Mouse (Mus musculus): Measurements from ENCODE around the gene Asb18. TPM values are rescaled to one million over a fixed set of nuclear protein-coding genes. Genes with fewer than 3 reads are reported as not detected.

The Asb18 gene
- polyA plus RNA-seq, 1 experiment from 2014 or later: 0.20 TPM

- Histone ChIP-seq H3K27me3 (ENCODE audit: control insufficient read depth, insufficient read depth, low read length) (peaks cover 5% of the 10 kb centered on the region; the same call in 1 of the 2 replicates), H3K9me3 (ENCODE audit: control insufficient read depth, low read length) (no peaks in the 10 kb centered on the region), H3K4me3 (ENCODE audit: low read depth, low read length) (no peak overlapping the region), H3K27ac (ENCODE audit: low read depth, low read length) (no peak overlapping the region), H3K4me2 (ENCODE audit: low read depth) (no peak overlapping the region), H3K9ac (ENCODE audit: low read length) (no peak overlapping the region), H3K4me1 (ENCODE audit: control insufficient read depth, insufficient read depth, low read length) (0 out of 2 replicates have a peak, but pooled peaks cover 3% of the 10 kb centered on the region), H3K36me3 (ENCODE audit: control insufficient read depth, insufficient read depth, low read length) (no peaks in the 10 kb centered on the region)
- DNase-seq (ENCODE audit: low spot score) (no peak), ATAC-seq (ENCODE audit: insufficient read depth, low FRiP score, low TSS enrichment) (no peak)
- 61% methylated on average over 2 of the region's 2 CpGs for WGBS
Observed at GRCm38 (mm10) chr1:89998696-89999095, 15.8 kb downstream of the Asb18 start.

- H3K4me1 ChIP-seq (ENCODE audit: control insufficient read depth, insufficient read depth, low read length): peaks cover 3% of the 10 kb centered on the region; the same call in 1 of the 2 replicates
- no peaks in the 10 kb centered on the region for H3K9me3 ChIP-seq (ENCODE audit: control insufficient read depth, low read length)
- WGBS: 62% methylated on average over 7 of the region's 7 CpGs
- DNase-seq (ENCODE audit: low spot score) (no peak), ATAC-seq (ENCODE audit: insufficient read depth, low FRiP score, low TSS enrichment) (no peak)
- H3K9ac ChIP-seq (ENCODE audit: low read length): no peak overlapping the region
- no peak overlapping the region for H3K4me2 ChIP-seq (ENCODE audit: low read depth)
- H3K36me3 ChIP-seq (ENCODE audit: control insufficient read depth, insufficient read depth, low read length): no peaks in the 10 kb centered on the region
- H3K27ac ChIP-seq (ENCODE audit: low read depth, low read length): no peak overlapping the region
- H3K27me3 ChIP-seq (ENCODE audit: control insufficient read depth, insufficient read depth, low read length): peaks cover 10% of the 10 kb centered on the region
- no peak overlapping the region for H3K4me3 ChIP-seq (ENCODE audit: low read depth, low read length)
Observed at GRCm38 (mm10) chr1:89998076-89998475, 16.4 kb downstream of the Asb18 start.

- peak overlapping the region; percentile 40; the same call in 1 of the 2 replicates for H3K9ac ChIP-seq (ENCODE audit: low read length)
Observed at GRCm38 (mm10) chr1:89992256-89992655, 22.2 kb downstream of the Asb18 start.

GRCm38 (mm10) chr1:89977261-89977660, 37.2 kb downstream of the Asb18 start:
- ATAC-seq (ENCODE audit: insufficient read depth, low FRiP score, low TSS enrichment) (no peak), DNase-seq (ENCODE audit: low spot score) (no peak)
- H3K36me3 ChIP-seq (ENCODE audit: control insufficient read depth, insufficient read depth, low read length): no peaks in the 10 kb centered on the region
- H3K4me2 ChIP-seq (ENCODE audit: low read depth): no peak overlapping the region
- H3K9ac ChIP-seq (ENCODE audit: low read length): no peak overlapping the region
- no peaks in the 10 kb centered on the region for H3K4me1 ChIP-seq (ENCODE audit: control insufficient read depth, insufficient read depth, low read length)
- no peak overlapping the region for H3K4me3 ChIP-seq (ENCODE audit: low read depth, low read length)
- H3K27me3 ChIP-seq (ENCODE audit: control insufficient read depth, insufficient read depth, low read length): no peaks in the 10 kb centered on the region
- 96% methylated on average over 8 of the region's 8 CpGs for WGBS
- no peaks in the 10 kb centered on the region for H3K9me3 ChIP-seq (ENCODE audit: control insufficient read depth, low read length)
- H3K27ac ChIP-seq (ENCODE audit: low read depth, low read length): no peak overlapping the region

More at GRCm38 (mm10) chr1:89992256-89992655, 22.2 kb downstream of the Asb18 start:
- H3K27me3 ChIP-seq (ENCODE audit: control insufficient read depth, insufficient read depth, low read length): peaks cover 27% of the 10 kb centered on the region
- H3K27ac ChIP-seq (ENCODE audit: low read depth, low read length): no peak overlapping the region
- no peaks in the 10 kb centered on the region for H3K9me3 ChIP-seq (ENCODE audit: control insufficient read depth, low read length)
- under 1% methylated on average over 25 of the region's 25 CpGs for WGBS
- peak overlapping the region; percentile 54 for H3K4me2 ChIP-seq (ENCODE audit: low read depth)
- no peaks in the 10 kb centered on the region for H3K36me3 ChIP-seq (ENCODE audit: control insufficient read depth, insufficient read depth, low read length)
- DNase-seq (ENCODE audit: low spot score) (no peak), ATAC-seq (ENCODE audit: insufficient read depth, low FRiP score, low TSS enrichment) (no peak)
- H3K4me3 ChIP-seq (ENCODE audit: low read depth, low read length): peak overlapping the region; percentile 24
- H3K4me1 ChIP-seq (ENCODE audit: control insufficient read depth, insufficient read depth, low read length): peaks cover 5% of the 10 kb centered on the region

- DNase-seq (ENCODE audit: low spot score): no peak
- Histone ChIP-seq H3K27me3 (ENCODE audit: control insufficient read depth, insufficient read depth, low read length) (peaks cover 3% of the 10 kb centered on the region; the same call in 1 of the 2 replicates), H3K9ac (ENCODE audit: low read length) (no peak overlapping the region), H3K4me2 (ENCODE audit: low read depth) (no peak overlapping the region), H3K4me3 (ENCODE audit: low read depth, low read length) (no peak overlapping the region), H3K36me3 (ENCODE audit: control insufficient read depth, insufficient read depth, low read length) (no peaks in the 10 kb centered on the region), H3K9me3 (ENCODE audit: control insufficient read depth, low read length) (no peaks in the 10 kb centered on the region), H3K4me1 (ENCODE audit: control insufficient read depth, insufficient read depth, low read length) (no peaks in the 10 kb centered on the region), H3K27ac (ENCODE audit: low read depth, low read length) (no peak overlapping the region)
- 82% methylated on average over 8 of the region's 8 CpGs for WGBS
- ATAC-seq (ENCODE audit: insufficient read depth, low FRiP score, low TSS enrichment): no peak
Observed at GRCm38 (mm10) chr1:89976411-89976810, 38.1 kb downstream of the Asb18 start.

GRCm38 (mm10) chr1:89974541-89974940, 39.9 kb downstream of the Asb18 start:
- no peak for DNase-seq (ENCODE audit: low spot score)
- no peak overlapping the region for H3K4me3 ChIP-seq (ENCODE audit: low read depth, low read length)
- WGBS: 80% methylated on average over 8 of the region's 8 CpGs
- no peak overlapping the region for H3K27ac ChIP-seq (ENCODE audit: low read depth, low read length)
- no peaks in the 10 kb centered on the region for H3K4me1 ChIP-seq (ENCODE audit: control insufficient read depth, insufficient read depth, low read length)
- H3K27me3 ChIP-seq (ENCODE audit: control insufficient read depth, insufficient read depth, low read length): peaks cover 15% of the 10 kb centered on the region
- no peak overlapping the region for H3K4me2 ChIP-seq (ENCODE audit: low read depth)
- no peaks in the 10 kb centered on the region for H3K9me3 ChIP-seq (ENCODE audit: control insufficient read depth, low read length)
- H3K9ac ChIP-seq (ENCODE audit: low read length): no peak overlapping the region
- ATAC-seq (ENCODE audit: insufficient read depth, low FRiP score, low TSS enrichment): no peak
- no peaks in the 10 kb centered on the region for H3K36me3 ChIP-seq (ENCODE audit: control insufficient read depth, insufficient read depth, low read length)

- no peak overlapping the region for H3K9ac ChIP-seq (ENCODE audit: low read length)
- ATAC-seq (ENCODE audit: insufficient read depth, low FRiP score, low TSS enrichment) (no peak), DNase-seq (ENCODE audit: low spot score) (no peak)
- H3K4me3 ChIP-seq (ENCODE audit: low read depth, low read length): no peak overlapping the region
- H3K27ac ChIP-seq (ENCODE audit: low read depth, low read length): no peak overlapping the region
- peaks cover 5% of the 10 kb centered on the region; the same call in 1 of the 2 replicates for H3K4me1 ChIP-seq (ENCODE audit: control insufficient read depth, insufficient read depth, low read length)
- H3K36me3 ChIP-seq (ENCODE audit: control insufficient read depth, insufficient read depth, low read length): no peaks in the 10 kb centered on the region
- 62% methylated on average over 8 of the region's 8 CpGs for WGBS
- peaks cover 41% of the 10 kb centered on the region for H3K27me3 ChIP-seq (ENCODE audit: control insufficient read depth, insufficient read depth, low read length)
- no peaks in the 10 kb centered on the region for H3K9me3 ChIP-seq (ENCODE audit: control insufficient read depth, low read length)
- H3K4me2 ChIP-seq (ENCODE audit: low read depth): no peak overlapping the region
Observed at GRCm38 (mm10) chr1:89971848-89972247, 42.6 kb downstream of the Asb18 start.

- ATAC-seq (ENCODE audit: insufficient read depth, low FRiP score, low TSS enrichment): no peak
Observed at GRCm38 (mm10) chr1:89969714-89970110, 44.8 kb downstream of the Asb18 start.

GRCm38 (mm10) chr1:89969072-89969713, 45.3 kb downstream of the Asb18 start:
- WGBS: 54% methylated on average over 10 of the region's 10 CpGs
- H3K27ac ChIP-seq (ENCODE audit: low read depth, low read length): no peak overlapping the region
- H3K36me3 ChIP-seq (ENCODE audit: control insufficient read depth, insufficient read depth, low read length): no peaks in the 10 kb centered on the region
- peak overlapping the region; percentile 99 for H3K4me2 ChIP-seq (ENCODE audit: low read depth)
- H3K4me3 ChIP-seq (ENCODE audit: low read depth, low read length): peak overlapping the region; percentile 66; the same call in 1 of the 2 replicates
- peaks cover 41% of the 10 kb centered on the region for H3K27me3 ChIP-seq (ENCODE audit: control insufficient read depth, insufficient read depth, low read length)
- ATAC-seq (ENCODE audit: insufficient read depth, low FRiP score, low TSS enrichment) (no peak), DNase-seq (ENCODE audit: low spot score) (no peak)
- no peak overlapping the region for H3K9ac ChIP-seq (ENCODE audit: low read length)
- no peaks in the 10 kb centered on the region for H3K9me3 ChIP-seq (ENCODE audit: control insufficient read depth, low read length)
- peaks cover 16% of the 10 kb centered on the region for H3K4me1 ChIP-seq (ENCODE audit: control insufficient read depth, insufficient read depth, low read length)

More at GRCm38 (mm10) chr1:89969714-89970110, 44.8 kb downstream of the Asb18 start:
- no peaks in the 10 kb centered on the region for H3K36me3 ChIP-seq (ENCODE audit: control insufficient read depth, insufficient read depth, low read length)
- no peak overlapping the region for H3K9ac ChIP-seq (ENCODE audit: low read length)
- peaks cover 41% of the 10 kb centered on the region for H3K27me3 ChIP-seq (ENCODE audit: control insufficient read depth, insufficient read depth, low read length)
- 92% methylated on average over 4 of the region's 4 CpGs for WGBS
- no peak for DNase-seq (ENCODE audit: low spot score)
- peaks cover 11% of the 10 kb centered on the region for H3K4me1 ChIP-seq (ENCODE audit: control insufficient read depth, insufficient read depth, low read length)
- no peaks in the 10 kb centered on the region for H3K9me3 ChIP-seq (ENCODE audit: control insufficient read depth, low read length)
- no peak overlapping the region for H3K27ac ChIP-seq (ENCODE audit: low read depth, low read length)
- no peak overlapping the region for H3K4me2 ChIP-seq (ENCODE audit: low read depth)
- H3K4me3 ChIP-seq (ENCODE audit: low read depth, low read length): no peak overlapping the region
